Mouse (Mus musculus) urinary bladder, postnatal 10 days (tissue): ENCODE data around the gene Zfp266.
"Not testable (repeated sequence)": the region's sequence is repeated elsewhere in the genome, so short reads cannot be mapped to it uniquely, and the experiment has no call there.

Experiments
- DNase-seq: peaks from one replicate; pipeline ENCODE4 v3.0.0; 2022; ENCODE audit warnings: low spot score

Zfp266 gene

DNA sequence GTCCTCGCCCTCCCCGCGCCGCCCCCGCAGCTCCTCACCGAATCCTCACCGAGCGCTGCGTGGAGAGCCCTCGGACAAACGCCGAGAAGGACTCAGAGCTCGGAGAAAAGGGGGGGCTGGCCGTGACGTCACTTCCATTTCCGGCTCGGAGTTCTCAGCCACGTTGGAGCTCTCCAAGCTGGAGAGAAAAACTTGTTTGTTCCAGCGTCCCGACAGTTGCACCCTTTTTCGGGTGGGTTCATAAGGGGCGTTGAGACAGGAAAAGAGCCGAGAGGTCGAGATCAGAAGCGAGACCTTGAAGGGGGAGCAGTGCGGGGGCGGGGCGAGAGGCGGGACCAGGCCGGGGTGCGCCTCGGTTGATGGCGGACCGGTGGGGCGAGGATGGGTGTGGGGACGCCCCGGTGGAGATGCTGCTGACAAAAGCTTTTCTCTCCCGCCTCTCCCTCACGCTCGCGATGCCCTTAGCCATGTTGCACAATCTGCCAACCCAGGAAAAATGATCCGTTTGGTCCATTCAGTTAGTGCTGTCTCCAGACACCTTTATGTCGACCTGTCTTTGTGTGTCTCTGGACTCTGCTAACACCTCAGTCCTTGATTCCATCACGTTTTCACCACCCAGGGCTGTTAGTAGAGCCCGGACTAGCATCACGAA, at the start of gene Zfp266:
Gene Zfp266, minus strand, starts transcription at position 112 of the 652 bp plus-strand sequence.
- DNase-seq: peak; percentile 58

DNA sequence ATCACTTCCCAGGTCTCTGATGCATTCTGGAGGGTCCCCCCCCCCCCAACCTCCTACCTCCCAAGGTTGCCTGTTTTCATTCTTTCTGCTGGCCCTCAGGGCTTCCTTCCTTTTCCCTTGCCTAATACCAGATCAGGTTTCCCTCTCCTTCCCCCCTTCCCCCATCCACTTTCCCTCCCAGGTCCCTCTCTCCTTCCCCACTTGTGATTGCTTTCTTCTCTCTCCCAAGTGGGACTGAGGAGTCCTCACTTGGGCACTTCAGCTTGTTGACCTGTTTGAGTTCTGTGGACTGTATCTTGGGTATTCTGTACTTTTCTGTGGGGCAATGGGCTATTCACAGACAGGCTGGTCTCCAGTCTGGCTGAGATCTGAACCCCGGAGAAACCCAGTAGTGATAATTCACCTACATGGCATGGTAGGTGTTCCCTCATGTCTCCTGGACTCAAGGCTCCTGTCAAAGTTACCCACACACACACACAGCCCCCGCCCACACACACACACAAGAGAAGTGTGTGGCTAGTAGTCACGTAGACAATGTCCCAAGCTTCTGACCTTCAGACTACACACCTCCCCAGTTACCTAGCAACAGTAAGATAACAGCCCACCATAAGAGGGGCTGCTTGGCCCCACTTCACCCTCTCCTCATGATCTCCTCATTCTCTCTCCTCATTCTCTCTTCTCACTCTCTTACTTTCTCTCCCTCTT, 44.3 kb upstream of the Zfp266 start:
- DNase-seq: not testable (repeated sequence)

GRCm38 (mm10) chr9:20562177-20562576, 41.0 kb upstream of the Zfp266 start:
- no peak for DNase-seq

GRCm38 (mm10) chr9:20552698-20553097, 31.5 kb upstream of the Zfp266 start:
- DNase-seq: no peak

- DNase-seq: no peak
Observed at GRCm38 (mm10) chr9:20551781-20552275, 30.6 kb upstream of the Zfp266 start.

- no peak for DNase-seq
Observed at GRCm38 (mm10) chr9:20545151-20545550, 23.9 kb upstream of the Zfp266 start.

DNA sequence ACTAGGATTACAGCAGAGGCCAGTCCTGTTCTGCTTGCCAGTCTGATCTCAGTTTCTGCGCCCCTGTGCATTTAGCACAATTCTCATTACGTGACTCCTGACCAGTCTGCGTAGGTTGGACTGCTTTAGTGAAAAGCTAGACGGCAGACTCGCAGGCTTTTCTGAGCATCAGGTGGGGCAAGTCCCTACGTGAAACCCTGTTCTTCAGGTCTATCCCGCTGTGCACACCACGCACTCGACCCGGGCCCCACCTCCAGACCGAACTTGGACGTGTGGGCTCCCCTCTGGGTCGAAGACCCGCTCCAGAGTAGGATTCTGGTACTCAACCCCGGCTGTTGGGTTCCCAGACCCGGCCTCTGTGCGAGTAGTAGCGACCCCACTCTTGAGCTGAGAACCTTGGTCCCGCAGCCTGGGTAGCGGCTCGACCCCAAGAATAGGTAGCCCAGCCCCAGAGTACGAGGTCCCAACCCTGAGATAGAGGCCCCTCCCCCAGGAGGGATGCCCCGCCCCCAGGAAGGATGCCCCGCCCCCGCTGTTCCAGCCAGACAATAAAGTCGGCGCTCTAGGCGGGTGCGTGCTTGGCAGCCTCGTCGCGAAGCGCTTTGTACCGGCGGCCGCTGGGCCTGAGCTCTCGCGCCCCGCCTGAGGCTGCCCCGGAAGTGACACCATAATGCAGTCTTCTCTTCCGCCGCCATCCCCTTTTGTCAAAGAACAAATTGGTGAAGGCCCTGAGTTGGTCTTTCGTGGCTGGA, 23.0 kb upstream of the Zfp266 start:
- DNase-seq: peak; percentile 63

- DNase-seq: no peak
Observed at GRCm38 (mm10) chr9:20543496-20543895, 22.3 kb upstream of the Zfp266 start.

DNA sequence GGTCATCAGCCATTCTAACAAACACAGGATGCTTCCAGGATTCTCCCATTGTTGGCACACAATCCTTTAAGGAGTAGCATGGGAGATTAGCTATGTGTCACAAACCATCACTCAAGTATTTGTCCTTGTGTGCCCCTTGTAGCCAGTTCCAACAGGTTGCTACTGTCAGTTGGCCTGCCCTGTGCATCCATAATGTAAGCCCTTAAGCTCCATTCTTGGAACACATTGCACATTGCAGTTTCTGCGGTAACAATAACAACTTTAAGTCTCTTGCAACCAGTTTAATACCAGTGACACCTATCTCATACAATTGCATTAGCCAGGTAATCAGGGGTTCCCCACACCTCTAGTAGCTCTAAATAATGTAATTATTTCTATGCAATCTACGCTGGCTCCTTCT, 15.4 kb upstream of the Zfp266 start:
- DNase-seq: no peak

DNA sequence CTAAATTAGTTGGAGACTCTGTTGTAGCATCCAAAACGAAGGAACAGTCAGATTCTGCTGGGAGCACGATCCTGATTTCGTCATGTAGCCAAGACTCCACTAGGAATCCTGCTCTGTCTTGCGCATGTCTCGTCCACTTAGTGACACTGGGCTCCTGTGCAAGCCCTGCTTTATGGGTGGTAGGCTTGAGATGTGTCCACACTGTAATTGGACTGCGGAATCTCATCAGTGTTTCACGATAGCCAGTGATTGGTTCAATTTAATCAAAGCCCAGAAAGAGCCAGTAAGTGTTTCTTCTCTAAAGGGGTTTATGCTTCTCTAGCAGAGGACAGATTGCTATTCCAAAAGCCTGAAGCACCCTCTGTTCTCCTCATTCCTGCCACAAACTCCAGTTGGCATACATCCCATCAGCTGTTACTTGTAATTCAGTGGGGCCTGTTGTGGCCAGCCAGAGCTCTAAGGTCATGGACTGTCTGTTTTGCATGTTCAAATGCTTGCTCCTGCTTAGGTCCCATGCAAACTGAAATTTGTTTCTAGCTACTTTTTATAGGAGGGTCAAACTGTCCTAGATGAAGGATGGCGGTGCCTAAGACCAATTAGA, 13.2 kb upstream of the Zfp266 start:
- DNase-seq: no peak

- no peak for DNase-seq
Observed at GRCm38 (mm10) chr9:20520531-20521210, 546 bp downstream of the Zfp266 start.

DNA sequence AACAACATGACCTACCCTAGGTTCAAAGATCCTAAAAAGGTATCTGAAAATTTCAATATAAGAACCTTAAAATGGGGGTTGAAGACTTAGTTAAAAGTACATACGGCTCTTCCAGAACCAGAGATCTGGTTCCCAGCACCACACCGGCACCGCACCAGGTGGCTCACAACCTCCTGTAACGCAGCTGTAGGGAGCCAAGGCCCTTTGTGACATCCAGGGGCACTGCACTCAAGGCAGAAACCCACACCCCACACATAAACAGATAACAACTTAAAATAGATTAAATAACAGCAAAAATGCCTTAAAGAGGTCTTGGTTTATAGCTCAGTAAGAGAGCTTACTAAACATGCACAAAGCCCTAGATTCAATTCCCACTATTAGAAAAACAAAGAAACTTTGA, 1.3 kb downstream of the Zfp266 start:
- no peak for DNase-seq

DNA sequence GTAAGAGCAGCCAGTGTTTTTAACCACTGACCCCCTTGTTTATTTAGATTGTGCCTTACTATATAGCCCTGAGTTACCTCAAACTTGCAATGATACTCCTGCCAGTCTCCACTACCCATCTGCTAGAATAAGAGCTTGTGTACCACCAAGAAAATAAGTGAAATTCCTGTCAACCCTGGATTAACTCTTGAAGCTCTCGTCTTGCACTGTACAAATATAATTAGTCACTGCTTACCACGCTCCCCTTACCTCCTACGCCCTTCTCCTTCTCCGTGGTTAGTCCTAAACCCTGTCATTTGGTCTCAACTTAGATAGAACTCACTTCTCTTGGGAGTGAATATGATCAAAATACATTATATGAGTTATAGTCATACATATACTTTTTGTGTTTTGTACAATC, 2.5 kb downstream of the Zfp266 start:
- DNase-seq: no peak

- no peak for DNase-seq
Observed at GRCm38 (mm10) chr9:20517727-20518126, 3.5 kb downstream of the Zfp266 start.

DNA sequence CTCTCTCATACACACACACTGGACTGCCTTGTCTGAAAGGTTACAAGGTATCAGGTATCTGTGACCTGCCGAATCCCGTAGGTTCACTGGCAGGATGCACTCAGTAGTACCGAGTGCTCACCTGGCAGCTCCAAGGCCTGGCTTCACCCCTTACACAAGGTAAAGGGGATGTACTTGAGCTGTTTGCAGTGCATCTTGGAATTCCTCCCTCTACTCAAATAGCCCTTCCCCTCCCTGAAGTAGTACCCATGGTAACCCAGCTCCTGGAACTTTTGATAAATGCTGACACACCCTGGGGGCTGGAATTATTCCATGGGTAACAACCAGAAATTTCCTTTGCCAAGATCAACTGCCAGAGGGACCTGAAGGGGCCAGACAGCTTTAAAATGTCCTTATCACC, 7.2 kb downstream of the Zfp266 start:
- DNase-seq: no peak

GRCm38 (mm10) chr9:20512714-20513113, 8.5 kb downstream of the Zfp266 start:
- no peak for DNase-seq

DNA sequence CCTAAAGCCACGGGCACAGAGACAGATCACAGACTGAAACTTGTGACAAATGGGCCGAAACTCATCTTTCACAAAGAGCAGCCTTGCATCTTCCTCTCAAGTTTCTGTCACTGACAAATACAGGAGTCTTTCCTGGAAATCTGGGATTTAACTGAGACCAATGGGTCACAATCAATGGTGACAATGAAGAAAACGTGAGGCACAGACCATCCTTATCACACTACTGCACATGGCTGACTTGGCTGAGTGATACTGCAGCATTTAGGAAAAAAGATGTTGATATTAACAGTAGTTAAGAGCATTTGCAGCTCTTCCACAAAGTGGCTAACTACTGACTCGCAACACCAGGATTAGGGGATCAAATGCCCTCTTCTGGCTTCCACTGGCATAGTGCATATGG, 9.6 kb downstream of the Zfp266 start:
- no peak for DNase-seq

GRCm38 (mm10) chr9:20510346-20510745, 10.9 kb downstream of the Zfp266 start:
- DNase-seq: no peak

- no peak for DNase-seq
Observed at GRCm38 (mm10) chr9:20509676-20510075, 11.5 kb downstream of the Zfp266 start.

DNA sequence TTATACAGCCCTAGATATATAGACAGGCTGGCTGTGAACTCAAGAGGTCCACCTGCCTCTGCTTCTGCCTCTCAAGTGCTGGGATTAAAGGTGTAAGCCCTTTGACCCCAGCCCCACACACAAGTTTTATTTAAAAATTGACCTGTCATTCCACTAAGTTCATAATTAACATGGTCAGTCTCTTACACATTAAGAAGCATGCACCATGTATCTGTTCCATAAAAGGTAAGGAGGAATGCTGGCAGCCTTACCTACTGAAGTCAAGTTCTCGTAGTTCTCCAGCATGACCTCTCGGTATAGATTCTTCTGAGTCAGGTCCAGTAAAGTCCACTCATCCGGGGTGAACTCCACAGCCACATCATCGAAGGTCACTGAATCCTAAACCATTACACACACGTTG, 16.4 kb downstream of the Zfp266 start:
- DNase-seq: no peak

GRCm38 (mm10) chr9:20493281-20493680, 27.9 kb downstream of the Zfp266 start:
- no peak for DNase-seq
